Mouse (Mus musculus) intestine, embryonic 14.5 days (tissue): Measurements from ENCODE around the gene Serpinb13. TPM values are rescaled to one million over a fixed set of nuclear protein-coding genes. Genes with fewer than 3 reads are reported as not detected.
"Not testable (repeated sequence)": the region's sequence is repeated elsewhere in the genome, so short reads cannot be mapped to it uniquely, and the experiment has no call there.

Source experiments
- ATAC-seq: fragments of 200-750 bp; cut with Nextera tagmentation; replicated peaks from 2 replicates; pipeline ENCODE4 v1.8.0; 2017; ENCODE audit warnings: low read depth, moderate number of reproducible peaks, moderate TSS enrichment, moderate library complexity; ENCODE audit not compliant: low FRiP score, low TSS enrichment
- DNase-seq: peaks from one replicate; pipeline ENCODE4 v3.0.0-alpha.2; 2018; ENCODE audit warnings: low spot score
- H3K27ac ChIP-seq: fragments of 300-500 bp; sonication (generic); 2 replicates; pipeline ENCODE4 v1.5.1; 2014; ENCODE audit warnings: low read depth, mild to moderate bottlenecking, control low read depth
- H3K27me3 ChIP-seq: fragments of 300-500 bp; sonication (generic); replicated peaks from 2 replicates; pipeline ENCODE4 v1.6.1; 2014; ENCODE audit warnings: low read length, control low read depth; ENCODE audit not compliant: control insufficient read depth, insufficient read depth
- H3K36me3 ChIP-seq: fragments of 300-500 bp; sonication (generic); 2 replicates; pipeline ENCODE4 v1.6.1; 2014; ENCODE audit warnings: low read length, control low read depth; ENCODE audit not compliant: control insufficient read depth, insufficient read depth
- H3K4me1 ChIP-seq: fragments of 300-500 bp; sonication (generic); replicated peaks from 2 replicates; pipeline ENCODE4 v1.6.1; 2014; ENCODE audit warnings: low read length, control low read depth, mixed read lengths; ENCODE audit not compliant: control insufficient read depth, insufficient read depth
- H3K4me2 ChIP-seq: fragments of 300-500 bp; sonication (generic); 2 replicates; pipeline ENCODE4 v1.6.1; 2014; ENCODE audit warnings: low read length
- H3K4me3 ChIP-seq: fragments of 300-500 bp; sonication (generic); 2 replicates; pipeline ENCODE4 v1.5.1; 2014; ENCODE audit warnings: low read depth, low read length, control low read depth, mixed read lengths
- H3K9ac ChIP-seq: fragments of 300-500 bp; sonication (generic); 2 replicates; pipeline ENCODE4 v1.6.1; 2014; ENCODE audit warnings: mild to moderate bottlenecking, low read length
- H3K9me3 ChIP-seq: fragments of 300-500 bp; sonication (generic); 2 replicates; pipeline ENCODE4 v1.6.1; 2016; ENCODE audit warnings: low read length, control low read depth; ENCODE audit not compliant: control insufficient read depth
- WGBS: fragments of 180-500 bp; shearing (Covaris S2); extraction: QIAGEN DNeasy Blood & Tissue Kit; methylation state at CpG from one replicate; pipeline ENCODE4 v1.1.7; 2014; 5-methylcytosine and 5-hydroxymethylcytosine counted together
- polyA plus RNA-seq: library from polyadenylated mRNA; unstranded; fragments of >200 nt; fragmentation: Nextera tagmentation; extraction: Ambion mirVana; gene quantifications from 2 replicates; pipeline ENCODE4 v1.2.1, GENCODE M21; 2014

The Serpinb13 gene
- polyA plus RNA-seq, 1 experiment from 2014 or later, result not detected

DNA sequence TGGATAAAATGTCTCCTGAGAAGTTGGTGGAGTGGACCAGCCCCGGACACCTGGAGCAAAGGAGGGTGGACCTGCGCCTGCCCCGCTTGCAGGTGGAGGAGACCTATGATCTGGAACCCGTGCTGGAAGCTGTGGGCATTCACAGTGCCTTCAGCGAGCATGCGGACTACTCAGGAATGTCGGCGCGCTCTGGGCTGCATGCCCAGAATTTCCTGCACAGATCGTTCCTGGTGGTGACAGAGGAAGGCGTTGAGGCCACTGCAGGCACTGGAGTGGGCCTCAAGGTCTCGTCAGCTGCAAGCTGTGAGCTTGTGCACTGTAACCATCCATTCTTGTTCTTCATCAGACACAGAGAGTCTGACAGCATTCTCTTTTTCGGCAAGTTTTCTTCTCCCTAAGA, 19.6 kb downstream of the Serpinb13 start:
- Histone ChIP-seq H3K9ac (no peak overlapping the region), H3K9me3 (no peaks in the 10 kb centered on the region), H3K36me3 (no peaks in the 10 kb centered on the region), H3K27me3 (no peaks in the 10 kb centered on the region), H3K4me3 (no peak overlapping the region), H3K4me1 (no peaks in the 10 kb centered on the region), H3K4me2 (no peak overlapping the region), H3K27ac (no peak overlapping the region)
- ATAC-seq, result no peak
- DNase-seq, result no peak
- 70% methylated on average over 13 of the region's 13 CpGs for WGBS

DNA sequence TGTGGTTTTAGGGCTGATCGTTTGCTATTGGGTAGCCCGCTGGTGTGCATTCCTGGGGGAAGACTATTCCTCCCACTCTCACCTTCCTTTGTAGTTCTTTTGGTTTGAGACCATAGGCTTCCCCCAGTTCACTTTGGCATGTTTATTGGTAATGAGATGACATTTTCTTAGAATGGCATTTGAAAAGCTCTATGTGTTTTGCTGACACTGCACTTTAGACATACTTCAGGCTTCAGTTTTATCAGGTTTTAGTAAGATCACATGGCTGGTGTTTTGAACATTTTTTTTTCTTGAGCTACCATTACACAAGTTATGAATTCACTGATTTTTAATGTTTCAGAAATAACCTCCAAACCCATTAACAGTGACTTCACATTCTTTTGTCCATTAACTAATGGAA, 21.0 kb downstream of the Serpinb13 start:
- H3K4me3 ChIP-seq, result no peak overlapping the region
- H3K27me3 ChIP-seq, result no peaks in the 10 kb centered on the region
- H3K4me2 ChIP-seq, result no peak overlapping the region
- no peak overlapping the region for H3K9ac ChIP-seq
- H3K27ac ChIP-seq, result no peak overlapping the region
- 82% methylated on average over 2 of the region's 2 CpGs for WGBS
- ATAC-seq, result no peak
- no peaks in the 10 kb centered on the region for H3K9me3 ChIP-seq
- H3K4me1 ChIP-seq, result no peaks in the 10 kb centered on the region
- H3K36me3 ChIP-seq, result no peaks in the 10 kb centered on the region
- DNase-seq, result no peak

DNA sequence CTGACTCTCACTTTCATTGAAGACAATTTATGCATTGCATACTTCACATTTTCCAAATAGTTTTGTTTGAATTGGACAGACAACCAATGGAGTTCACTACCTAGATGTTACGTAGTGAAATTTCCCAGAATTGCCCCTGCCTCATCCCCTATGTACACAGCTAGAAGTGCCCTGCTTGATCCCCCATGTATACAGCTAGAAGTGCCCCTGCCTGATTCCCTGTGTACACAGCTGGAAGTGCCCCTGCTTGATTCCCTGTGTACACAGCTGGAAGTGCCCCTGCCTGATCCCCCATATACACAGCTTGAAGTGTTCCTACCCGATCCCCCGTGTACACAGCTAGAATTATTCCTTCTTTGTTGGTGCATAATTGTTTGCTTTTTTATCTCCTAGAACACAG, 25.5 kb downstream of the Serpinb13 start:
- Histone ChIP-seq H3K4me2 (no peak overlapping the region), H3K27me3 (no peaks in the 10 kb centered on the region), H3K4me3 (no peak overlapping the region), H3K36me3 (no peaks in the 10 kb centered on the region), H3K9ac (no peak overlapping the region), H3K4me1 (no peaks in the 10 kb centered on the region), H3K9me3 (no peaks in the 10 kb centered on the region), H3K27ac (no peak overlapping the region)
- no peak for ATAC-seq
- WGBS, result 68% methylated on average over 3 of the region's 3 CpGs
- no peak for DNase-seq

DNA sequence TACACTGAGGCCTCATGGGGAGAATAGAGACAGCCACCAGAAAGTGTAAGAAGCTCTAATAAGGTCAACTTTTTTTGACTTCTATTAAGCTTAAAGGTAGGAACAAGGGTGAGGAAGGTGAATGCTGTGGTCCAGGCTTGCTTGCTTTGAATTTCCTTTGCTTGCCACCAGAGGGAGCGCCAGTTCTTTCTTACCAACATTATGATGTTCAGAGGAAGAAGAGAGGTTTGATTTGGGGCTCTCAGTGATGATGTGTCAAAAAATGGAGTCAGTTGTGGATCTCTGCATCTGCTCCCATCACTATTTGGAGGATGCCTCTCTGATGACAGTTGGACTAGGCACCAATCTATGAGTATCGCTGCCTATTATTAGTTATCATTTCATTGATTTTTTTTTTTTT, 33.7 kb downstream of the Serpinb13 start:
- Histone ChIP-seq H3K9me3 (no peaks in the 10 kb centered on the region), H3K27me3 (no peaks in the 10 kb centered on the region), H3K4me2 (no peak overlapping the region), H3K36me3 (no peaks in the 10 kb centered on the region), H3K27ac (no peak overlapping the region), H3K4me3 (no peak overlapping the region), H3K9ac (no peak overlapping the region), H3K4me1 (no peaks in the 10 kb centered on the region)
- ATAC-seq (no peak), DNase-seq (peak; percentile 57)
- WGBS, result 59% methylated on average over 2 of the region's 2 CpGs

DNA sequence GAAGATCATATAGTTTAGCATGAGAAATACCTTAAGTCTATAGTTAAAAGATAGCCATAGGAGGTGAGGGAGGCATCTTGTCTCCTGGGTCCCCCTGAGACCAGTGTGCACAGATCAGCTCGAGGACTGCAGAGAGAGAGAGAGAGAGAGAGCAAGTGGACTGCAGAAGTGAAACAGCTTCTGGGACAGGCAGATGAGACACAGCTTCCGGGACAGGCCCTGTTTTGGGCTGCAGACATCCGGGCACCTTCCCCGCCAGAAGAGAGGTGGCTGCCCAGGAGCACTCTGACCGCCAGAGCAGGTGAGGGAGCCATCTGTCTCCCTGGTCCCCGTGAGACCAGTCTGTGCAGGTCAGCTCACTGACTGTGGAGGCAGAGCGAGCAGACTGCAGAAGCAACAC, 34.4 kb downstream of the Serpinb13 start:
- WGBS, result 79% methylated on average over 7 of the region's 7 CpGs
- no peak overlapping the region for H3K4me2 ChIP-seq
- no peak overlapping the region for H3K27ac ChIP-seq
- DNase-seq (no peak), ATAC-seq (no peak)
- H3K4me3 ChIP-seq, result no peak overlapping the region
- H3K4me1 ChIP-seq, result no peaks in the 10 kb centered on the region
- H3K9me3 ChIP-seq, result no peaks in the 10 kb centered on the region
- H3K36me3 ChIP-seq, result no peaks in the 10 kb centered on the region
- H3K9ac ChIP-seq, result no peak overlapping the region
- H3K27me3 ChIP-seq, result no peaks in the 10 kb centered on the region

DNA sequence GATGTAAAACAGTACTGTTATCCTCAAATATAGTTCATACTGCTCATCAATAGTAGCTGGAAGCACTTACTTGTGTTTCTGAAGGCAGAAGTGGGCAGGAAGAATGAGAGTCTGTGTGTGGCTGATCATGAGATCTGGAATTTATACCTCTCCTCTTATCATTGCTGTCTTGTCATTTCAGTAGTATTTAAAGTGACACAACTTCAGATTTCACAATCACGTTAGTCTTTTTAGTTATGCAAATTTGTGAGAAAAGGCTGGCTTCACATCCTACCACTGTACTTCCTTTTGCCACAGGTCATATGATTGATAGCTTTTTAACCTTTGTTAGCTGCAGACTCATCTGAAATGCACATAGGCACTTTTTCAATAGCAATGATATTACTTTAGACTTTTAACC, 45.1 kb downstream of the Serpinb13 start:
- Histone ChIP-seq H3K27me3 (no peaks in the 10 kb centered on the region), H3K27ac (no peak overlapping the region), H3K9ac (no peak overlapping the region), H3K9me3 (no peaks in the 10 kb centered on the region), H3K4me2 (no peak overlapping the region), H3K36me3 (no peaks in the 10 kb centered on the region), H3K4me3 (no peak overlapping the region), H3K4me1 (no peaks in the 10 kb centered on the region)
- WGBS, result 58% methylated on average over 1 of the region's 1 CpGs
- DNase-seq, result no peak
- ATAC-seq, result no peak

DNA sequence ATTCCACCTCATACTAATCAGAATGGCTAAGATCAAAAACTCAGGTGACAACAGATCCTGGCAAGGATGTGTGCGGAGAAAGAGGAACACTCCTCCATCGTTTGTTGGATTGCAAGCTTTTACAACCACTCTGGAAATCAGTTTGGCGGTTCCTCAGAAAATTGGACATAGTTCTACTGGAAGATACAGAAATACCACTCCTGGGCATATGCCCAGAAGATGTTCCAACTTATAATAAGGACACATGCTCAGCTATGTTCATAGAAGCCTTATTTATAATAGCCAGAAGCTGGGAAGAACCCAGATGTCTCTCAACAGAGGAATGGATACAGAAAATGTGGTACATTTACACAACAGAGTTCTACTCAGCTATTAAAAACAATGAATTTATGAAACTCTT, 53.5 kb downstream of the Serpinb13 start:
- not testable (repeated sequence) for H3K36me3 ChIP-seq, H3K9ac ChIP-seq, H3K4me1 ChIP-seq, H3K27ac ChIP-seq, DNase-seq, H3K27me3 ChIP-seq, ATAC-seq, H3K4me2 ChIP-seq, H3K9me3 ChIP-seq, H3K4me3 ChIP-seq
- 94% methylated on average over 3 of the region's 3 CpGs for WGBS

Other genes starting within 250 kb of the Serpinb13 start
- gene Kdsr, start 221.3 kb upstream of the Serpinb13 start, polyA plus RNA-seq, result 13.5 and 15.0 TPM in 2 replicates
- 74.8 and 82.1 TPM in 2 replicates for gene Vps4b, start 184.3 kb upstream of the Serpinb13 start, polyA plus RNA-seq
- gene Serpinb5, start 119.8 kb upstream of the Serpinb13 start, polyA plus RNA-seq, result 0.27 TPM in 1 of 2 replicates, not detected in the other
- not detected in 2 replicates for gene Serpinb12, start 46.5 kb upstream of the Serpinb13 start, polyA plus RNA-seq
- not detected in 2 replicates for gene Serpinb3a, start 71.3 kb downstream of the Serpinb13 start, polyA plus RNA-seq
- gene Serpinb3d, start 102.5 kb downstream of the Serpinb13 start, polyA plus RNA-seq, result not detected in 2 replicates